10 mouse cellular contexts compared by ENCODE assay signal in the genomic region with DNA sequence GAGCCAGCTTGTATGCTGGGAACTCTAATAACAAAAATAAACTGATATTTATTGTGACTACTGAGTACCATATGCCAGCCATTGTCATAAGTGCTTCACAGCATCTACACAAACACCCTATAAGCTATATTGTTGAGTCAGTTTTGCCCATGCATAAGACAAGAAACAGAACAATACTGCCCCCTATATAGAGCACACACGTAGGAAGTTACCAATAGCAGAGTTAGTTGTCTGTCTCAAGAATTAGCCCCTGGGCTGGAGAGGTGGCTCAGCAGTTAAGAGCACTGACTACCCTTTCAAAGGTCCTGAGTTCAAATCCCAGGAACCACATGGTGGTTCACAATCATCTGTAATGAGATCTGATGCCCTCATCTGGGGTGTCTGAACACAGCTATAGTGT. TPM values are rescaled to one million over a fixed set of nuclear protein-coding genes. Genes with fewer than 3 reads are reported as not detected.
A peak's percentile ranks its signal among the peaks of the same experiment; 100 is the strongest.
DNase-seq lines count a peak whose midpoint lies in the region; ATAC-seq and TF ChIP-seq lines count a peak whose summit lies in the region.
"Had no signal": no experiment of that assay in that cellular context is flagged by ENCODE, and none has a peak within 500 bp of the region (broad histone marks: within the 10 kb centered on the region; RNA-seq: fewer than 3 reads in every experiment).

No protein-coding gene starts in this region.

- in situ Hi-C loops in CH12.LX (cut with MboI; ENCODE audit: low pct_ligation_motif_present, low pct_unique_long_range_greater_than_20kb, low sequenced_read_pairs): no loop called here

- peak; percentile 28; the same call in 1 of the 2 replicates for TF ChIP-seq CTCF in kidney, postnatal 0 days (IDR thresholded peaks at IDR 0.05; ENCODE audit: low read depth)
- TF ChIP-seq CTCF in CH12.LX (conservative IDR thresholded peaks at IDR 0.05 in 1 of 2, IDR thresholded peaks at IDR 0.05 in 1 of 2; ENCODE audit: low read depth in 2 of 2, low read length in 2 of 2): peak in 1 of 2 experiments; percentile 51; a peak in 2 of 4 replicates

- H3K4me2 ChIP-seq in kidney, postnatal 0 days (ENCODE audit: low read length): no peak overlapping the region
- no peak overlapping the region for H3K4me2 ChIP-seq in CH12.LX (ENCODE audit: insufficient read depth, low read depth, poor library complexity, severe bottlenecking)
- H3K4me2 ChIP-seq in midbrain, embryonic 15.5 days: 0 out of 2 replicates have a peak overlapping the region, but pooled peaks have one; percentile 57

- dilution Hi-C loops in CH12.LX (cut with MboI; ENCODE audit: extremely low pct_ligation_motif_present, extremely low pct_unique_long_range_greater_than_20kb, low sequenced_read_pairs): no loop called here

- TF ChIP-seq POLR2A in CH12.LX (IDR thresholded peaks at IDR 0.05; ENCODE audit: low read depth, low read length): no peak

- peak; percentile 4 for DNase-seq in embryo, embryonic 10 days (ENCODE audit: low spot score)
- DNase-seq in embryo, embryonic 9.5 days (ENCODE audit: extremely low spot score): no peak
- DNase-seq in kidney, postnatal 0 days (ENCODE audit: low spot score): peak; percentile 2
- DNase-seq in kidney, adult 18-20 months: no peak
- no peak for DNase-seq in CH12.LX (ENCODE audit: extremely low read depth)
- DNase-seq in spleen, postnatal 10 days (ENCODE audit: low spot score in 2 of 2): no peak
- no peak for DNase-seq in urinary bladder, postnatal 14 days (ENCODE audit: low spot score)
- DNase-seq: heart, adult 11 months had no signal

- no peaks in the 10 kb centered on the region for H3K9me3 ChIP-seq in kidney, postnatal 0 days (replicated peaks; ENCODE audit: low read length)
- H3K9me3 ChIP-seq in CH12.LX (replicated peaks; ENCODE audit: low read length): no peaks in the 10 kb centered on the region
- no peaks in the 10 kb centered on the region for H3K9me3 ChIP-seq in midbrain, embryonic 15.5 days
- H3K9me3 ChIP-seq: limb, embryonic 15.5 days had no signal

- H3K4me1 ChIP-seq in kidney, postnatal 0 days (replicated peaks; ENCODE audit: insufficient read depth, low read length): no peaks in the 10 kb centered on the region
- peaks cover 0 to 3% of the 10 kb centered on the region in 2 experiments; a peak in 1 of 4 replicates for H3K4me1 ChIP-seq in CH12.LX (ENCODE audit: control insufficient read depth in 1 of 2, insufficient read depth in 2 of 2)
- no peaks in the 10 kb centered on the region for H3K4me1 ChIP-seq in midbrain, embryonic 15.5 days
- H3K4me1 ChIP-seq: limb, embryonic 15.5 days had no signal

- ATAC-seq in kidney, postnatal 0 days (replicated peaks; ENCODE audit: low FRiP score, low read depth): no peak
- peak; percentile 29 for ATAC-seq in midbrain, embryonic 15.5 days (replicated peaks)

- WGBS in kidney, postnatal 0 days: 35% methylated on average over 1 of the region's 1 CpGs
- 39% methylated on average over 1 of the region's 1 CpGs for WGBS in midbrain, embryonic 15.5 days

- no peak overlapping the region for H3K27ac ChIP-seq in kidney, postnatal 0 days
- no peak overlapping the region for H3K27ac ChIP-seq in CH12.LX (ENCODE audit: insufficient read depth, low read depth)
- H3K27ac ChIP-seq in midbrain, embryonic 15.5 days: no peak overlapping the region
- H3K27ac ChIP-seq: limb, embryonic 15.5 days had no signal

- no peak overlapping the region for H3K9ac ChIP-seq in kidney, postnatal 0 days (ENCODE audit: low read depth, low read length)
- no peak overlapping the region for H3K9ac ChIP-seq in CH12.LX (ENCODE audit: insufficient read depth, low read depth)
- no peak overlapping the region for H3K9ac ChIP-seq in midbrain, embryonic 15.5 days
- H3K9ac ChIP-seq: limb, embryonic 15.5 days had no signal

- no peak; the same call in 1 of the 2 replicates for TF ChIP-seq RAD21 in CH12.LX (IDR thresholded peaks at IDR 0.05; ENCODE audit: low read depth, low read length)

- no peaks in the 10 kb centered on the region for H3K36me3 ChIP-seq in kidney, postnatal 0 days (ENCODE audit: insufficient read depth, low read length)
- H3K36me3 ChIP-seq in CH12.LX (replicated peaks in 1 of 2; ENCODE audit: control insufficient read depth in 1 of 2, insufficient read depth in 1 of 2, low read length in 1 of 2): no peaks in the 10 kb centered on the region
- no peaks in the 10 kb centered on the region for H3K36me3 ChIP-seq in midbrain, embryonic 15.5 days (replicated peaks)
- H3K36me3 ChIP-seq: limb, embryonic 15.5 days had no signal

- H3K27me3 ChIP-seq in kidney, postnatal 0 days (ENCODE audit: insufficient read depth, low read length): no peaks in the 10 kb centered on the region
- no peaks in the 10 kb centered on the region for H3K27me3 ChIP-seq in CH12.LX (replicated peaks)
- no peaks in the 10 kb centered on the region for H3K27me3 ChIP-seq in midbrain, embryonic 15.5 days (replicated peaks)
- H3K27me3 ChIP-seq: limb, embryonic 15.5 days had no signal

- TF ChIP-seq EP300 in CH12.LX (IDR thresholded peaks at IDR 0.05; ENCODE audit: low read length): no peak

- H3K79me2 ChIP-seq in CH12.LX (replicated peaks; ENCODE audit: control insufficient read depth, extremely low read depth, insufficient read depth, poor library complexity, severe bottlenecking): no peaks in the 10 kb centered on the region

- H3K4me3 ChIP-seq in kidney, postnatal 0 days (replicated peaks; ENCODE audit: low read depth, low read length): no peak overlapping the region
- no peak overlapping the region for H3K4me3 ChIP-seq in CH12.LX (replicated peaks in 1 of 3; ENCODE audit: low read depth in 2 of 3, low read length in 2 of 3, poor library complexity in 1 of 3)
- H3K4me3 ChIP-seq in midbrain, embryonic 15.5 days: no peak overlapping the region

TF ChIP-seq in CH12.LX, 34 proteins besides CTCF, POLR2A, EP300 and RAD21:
- no peak for TF ChIP-seq ZMIZ1 (IDR thresholded peaks at IDR 0.05; ENCODE audit: low read depth, low read length)
- TF ChIP-seq TBP (conservative IDR thresholded peaks at IDR 0.05; ENCODE audit: low read depth, low read length): peak; percentile 75

RNA-seq across cellular contexts. Expression of a gene that starts 0.4 kb away (rescaled TPM):
- polyA plus RNA-seq in kidney, postnatal 0 days (2015; fragmentation: Nextera tagmentation; extraction: Ambion mirVana): 1.1 and 1.4 TPM in 2 replicates
- 0.17 and 0.21 TPM in 2 replicates for total RNA-seq in CH12.LX (2012; rRNA removed)
- total RNA-seq in CH12.LX (2014; rRNA removed): 0.27 and 0.42 TPM in 2 replicates
- 0.37 and 0.64 TPM in 2 replicates for polyA plus RNA-seq in CH12.LX (2012; ENCODE audit: insufficient read length, low read depth)
- polyA plus RNA-seq in midbrain, embryonic 15.5 days (2015; fragmentation: Nextera tagmentation; extraction: Ambion mirVana): 2.6 and 3.0 TPM in 2 replicates

RNA-seq across cellular contexts. Expression of a gene that starts 10.0 kb away (rescaled TPM):
- polyA plus RNA-seq in kidney, postnatal 0 days (2015; fragmentation: Nextera tagmentation; extraction: Ambion mirVana): 64.3 and 82.5 TPM in 2 replicates
- total RNA-seq in CH12.LX (2012; rRNA removed) (110 and 152 TPM in 2 replicates), CH12.LX (2014; rRNA removed) (260 and 294 TPM in 2 replicates)
- 273 and 427 TPM in 2 replicates for polyA plus RNA-seq in CH12.LX (2012; ENCODE audit: insufficient read length, low read depth)
- polyA plus RNA-seq in midbrain, embryonic 15.5 days (2015; fragmentation: Nextera tagmentation; extraction: Ambion mirVana): 58.5 and 59.8 TPM in 2 replicates

RNA-seq across cellular contexts. Expression of a gene that starts 45.2 kb away (rescaled TPM):
- polyA plus RNA-seq in kidney, postnatal 0 days (2015; fragmentation: Nextera tagmentation; extraction: Ambion mirVana): 45.8 and 50.4 TPM in 2 replicates
- total RNA-seq in CH12.LX (2012; rRNA removed): 19.9 and 22.2 TPM in 2 replicates
- total RNA-seq in CH12.LX (2014; rRNA removed): 10.8 and 13.0 TPM in 2 replicates
- 30.0 and 34.8 TPM in 2 replicates for polyA plus RNA-seq in CH12.LX (2012; ENCODE audit: insufficient read length, low read depth)
- 20.6 and 22.5 TPM in 2 replicates for polyA plus RNA-seq in midbrain, embryonic 15.5 days (2015; fragmentation: Nextera tagmentation; extraction: Ambion mirVana)

Comparison
In these comparisons a context has a peak if more than half of its experiments do, and no peak if none do; other contexts are left out.
1. DNase-seq: peak in embryo, embryonic 10 days (single experiment) and kidney, postnatal 0 days (single experiment); none in embryo, embryonic 9.5 days (single experiment), kidney, adult 18-20 months (single experiment), CH12.LX (single experiment), spleen, postnatal 10 days (0 of 2) and urinary bladder, postnatal 14 days (single experiment).